Mouse (Mus musculus): ENCODE measurements around the gene Nsdhl. TPM values are rescaled to one million over a fixed set of nuclear protein-coding genes. Genes with fewer than 3 reads are reported as not detected.

Gene Nsdhl
- polyA plus RNA-seq, 1 experiment from 2014 or later: 55.8 TPM

- H3K27ac ChIP-seq (ENCODE audit: low read length): no peak overlapping the region
- ATAC-seq: no peak
- no peak overlapping the region for H3K9ac ChIP-seq (ENCODE audit: low read depth, low read length)
- no peak overlapping the region for H3K4me3 ChIP-seq (ENCODE audit: low read depth, low read length)
- no peaks in the 10 kb centered on the region for H3K9me3 ChIP-seq (replicated peaks; ENCODE audit: control insufficient read depth, low read length, poor library complexity, severe bottlenecking)
- no peak overlapping the region for H3K4me2 ChIP-seq (ENCODE audit: low read length)
- H3K4me1 ChIP-seq (ENCODE audit: control insufficient read depth, insufficient read depth, low read length): peaks cover 19% of the 10 kb centered on the region
- H3K27me3 ChIP-seq (ENCODE audit: control insufficient read depth, insufficient read depth, low read depth, low read length): no peaks in the 10 kb centered on the region
- H3K36me3 ChIP-seq (ENCODE audit: control insufficient read depth, insufficient read depth, low read length): no peaks in the 10 kb centered on the region
- WGBS: 85% methylated on average over 2 of the region's 2 CpGs
These were observed 3.0 kb downstream of the Nsdhl start for GRCm38 (mm10) chrX:72921391-72921790.

- ATAC-seq: no peak
- Histone ChIP-seq H3K9ac (ENCODE audit: low read depth, low read length) (no peak overlapping the region), H3K4me3 (ENCODE audit: low read depth, low read length) (no peak overlapping the region), H3K27ac (ENCODE audit: low read length) (no peak overlapping the region), H3K4me1 (ENCODE audit: control insufficient read depth, insufficient read depth, low read length) (no peaks in the 10 kb centered on the region), H3K4me2 (ENCODE audit: low read length) (no peak overlapping the region), H3K9me3 (replicated peaks; ENCODE audit: control insufficient read depth, low read length, poor library complexity, severe bottlenecking) (no peaks in the 10 kb centered on the region), H3K36me3 (ENCODE audit: control insufficient read depth, insufficient read depth, low read length) (peaks cover 4% of the 10 kb centered on the region; the same call in 1 of the 2 replicates), H3K27me3 (ENCODE audit: control insufficient read depth, insufficient read depth, low read depth, low read length) (no peaks in the 10 kb centered on the region)
- WGBS: 59% methylated on average over 4 of the region's 4 CpGs
These were observed 35.1 kb downstream of the Nsdhl start for GRCm38 (mm10) chrX:72953464-72953863.

- no peaks in the 10 kb centered on the region for H3K9me3 ChIP-seq (replicated peaks; ENCODE audit: control insufficient read depth, low read length, poor library complexity, severe bottlenecking)
- 91% methylated on average over 4 of the region's 4 CpGs for WGBS
- no peaks in the 10 kb centered on the region for H3K4me1 ChIP-seq (ENCODE audit: control insufficient read depth, insufficient read depth, low read length)
- no peak overlapping the region for H3K4me2 ChIP-seq (ENCODE audit: low read length)
- H3K4me3 ChIP-seq (ENCODE audit: low read depth, low read length): no peak overlapping the region
- H3K36me3 ChIP-seq (ENCODE audit: control insufficient read depth, insufficient read depth, low read length): peaks cover 4% of the 10 kb centered on the region; the same call in 1 of the 2 replicates
- H3K9ac ChIP-seq (ENCODE audit: low read depth, low read length): no peak overlapping the region
- H3K27ac ChIP-seq (ENCODE audit: low read length): no peak overlapping the region
- ATAC-seq: no peak
- H3K27me3 ChIP-seq (ENCODE audit: control insufficient read depth, insufficient read depth, low read depth, low read length): no peaks in the 10 kb centered on the region
These were observed 38.1 kb downstream of the Nsdhl start for GRCm38 (mm10) chrX:72956486-72956885.

- Histone ChIP-seq H3K4me2 (ENCODE audit: low read length) (no peak overlapping the region), H3K27me3 (ENCODE audit: control insufficient read depth, insufficient read depth, low read depth, low read length) (no peaks in the 10 kb centered on the region), H3K9me3 (replicated peaks; ENCODE audit: control insufficient read depth, low read length, poor library complexity, severe bottlenecking) (no peaks in the 10 kb centered on the region), H3K27ac (ENCODE audit: low read length) (no peak overlapping the region), H3K36me3 (ENCODE audit: control insufficient read depth, insufficient read depth, low read length) (peaks cover 6% of the 10 kb centered on the region), H3K4me3 (ENCODE audit: low read depth, low read length) (no peak overlapping the region), H3K9ac (ENCODE audit: low read depth, low read length) (no peak overlapping the region), H3K4me1 (ENCODE audit: control insufficient read depth, insufficient read depth, low read length) (no peaks in the 10 kb centered on the region)
- no peak for ATAC-seq
- 84% methylated on average over 4 of the region's 4 CpGs for WGBS
These were observed 42.1 kb downstream of the Nsdhl start for GRCm38 (mm10) chrX:72960431-72960830.

GRCm38 (mm10) chrX:72961511-72961910, 43.2 kb downstream of the Nsdhl start:
- Histone ChIP-seq H3K4me2 (ENCODE audit: low read length) (no peak overlapping the region), H3K4me1 (ENCODE audit: control insufficient read depth, insufficient read depth, low read length) (no peaks in the 10 kb centered on the region), H3K27me3 (ENCODE audit: control insufficient read depth, insufficient read depth, low read depth, low read length) (no peaks in the 10 kb centered on the region), H3K9me3 (replicated peaks; ENCODE audit: control insufficient read depth, low read length, poor library complexity, severe bottlenecking) (no peaks in the 10 kb centered on the region), H3K27ac (ENCODE audit: low read length) (no peak overlapping the region), H3K9ac (ENCODE audit: low read depth, low read length) (no peak overlapping the region), H3K4me3 (ENCODE audit: low read depth, low read length) (no peak overlapping the region), H3K36me3 (ENCODE audit: control insufficient read depth, insufficient read depth, low read length) (peaks cover 6% of the 10 kb centered on the region)
- WGBS: 81% methylated on average over 3 of the region's 3 CpGs
- ATAC-seq: no peak

- Histone ChIP-seq H3K36me3 (ENCODE audit: control insufficient read depth, insufficient read depth, low read length) (peaks cover 6% of the 10 kb centered on the region), H3K4me3 (ENCODE audit: low read depth, low read length) (no peak overlapping the region), H3K27me3 (ENCODE audit: control insufficient read depth, insufficient read depth, low read depth, low read length) (no peaks in the 10 kb centered on the region), H3K27ac (ENCODE audit: low read length) (no peak overlapping the region), H3K9ac (ENCODE audit: low read depth, low read length) (no peak overlapping the region), H3K4me1 (ENCODE audit: control insufficient read depth, insufficient read depth, low read length) (no peaks in the 10 kb centered on the region), H3K9me3 (replicated peaks; ENCODE audit: control insufficient read depth, low read length, poor library complexity, severe bottlenecking) (no peaks in the 10 kb centered on the region), H3K4me2 (ENCODE audit: low read length) (no peak overlapping the region)
- WGBS: 81% methylated on average over 3 of the region's 3 CpGs
- no peak for ATAC-seq
These were observed 44.4 kb downstream of the Nsdhl start for GRCm38 (mm10) chrX:72962743-72963142.

- Histone ChIP-seq H3K4me3 (ENCODE audit: low read depth, low read length) (no peak overlapping the region), H3K9ac (ENCODE audit: low read depth, low read length) (no peak overlapping the region), H3K4me2 (ENCODE audit: low read length) (no peak overlapping the region), H3K4me1 (ENCODE audit: control insufficient read depth, insufficient read depth, low read length) (no peaks in the 10 kb centered on the region), H3K36me3 (ENCODE audit: control insufficient read depth, insufficient read depth, low read length) (no peaks in the 10 kb centered on the region), H3K9me3 (replicated peaks; ENCODE audit: control insufficient read depth, low read length, poor library complexity, severe bottlenecking) (no peaks in the 10 kb centered on the region), H3K27ac (ENCODE audit: low read length) (no peak overlapping the region), H3K27me3 (ENCODE audit: control insufficient read depth, insufficient read depth, low read depth, low read length) (no peaks in the 10 kb centered on the region)
- ATAC-seq: no peak
- 49% methylated on average over 6 of the region's 6 CpGs for WGBS
These were observed 64.5 kb downstream of the Nsdhl start for GRCm38 (mm10) chrX:72982831-72983230.

- 94% methylated on average over 2 of the region's 2 CpGs for WGBS
- H3K27me3 ChIP-seq (ENCODE audit: control insufficient read depth, insufficient read depth, low read depth, low read length): no peaks in the 10 kb centered on the region
- H3K9me3 ChIP-seq (replicated peaks; ENCODE audit: control insufficient read depth, low read length, poor library complexity, severe bottlenecking): no peaks in the 10 kb centered on the region
- no peak for ATAC-seq
- H3K4me2 ChIP-seq (ENCODE audit: low read length): no peak overlapping the region
- H3K27ac ChIP-seq (ENCODE audit: low read length): no peak overlapping the region
- no peaks in the 10 kb centered on the region for H3K4me1 ChIP-seq (ENCODE audit: control insufficient read depth, insufficient read depth, low read length)
- H3K9ac ChIP-seq (ENCODE audit: low read depth, low read length): no peak overlapping the region
- no peaks in the 10 kb centered on the region for H3K36me3 ChIP-seq (ENCODE audit: control insufficient read depth, insufficient read depth, low read length)
- no peak overlapping the region for H3K4me3 ChIP-seq (ENCODE audit: low read depth, low read length)
These were observed 67.2 kb downstream of the Nsdhl start for GRCm38 (mm10) chrX:72985607-72986006.

- peak; percentile 72 for ATAC-seq
- peak within 1 kb of the TSS; percentile 26 for H3K4me3 ChIP-seq (ENCODE audit: low read depth, low read length)
- no peaks in the 10 kb centered on the region for H3K4me1 ChIP-seq (ENCODE audit: control insufficient read depth, insufficient read depth, low read length)
- 25% methylated on average over 21 of the region's 45 CpGs for WGBS
- H3K27me3 ChIP-seq (ENCODE audit: control insufficient read depth, insufficient read depth, low read depth, low read length): no peaks in the 10 kb centered on the region
- no peak within 1 kb of the TSS for H3K9ac ChIP-seq (ENCODE audit: low read depth, low read length)
- H3K36me3 ChIP-seq (ENCODE audit: control insufficient read depth, insufficient read depth, low read length): no peaks in the 10 kb centered on the region
- H3K27ac ChIP-seq (ENCODE audit: low read length): no peak within 1 kb of the TSS
- H3K4me2 ChIP-seq (ENCODE audit: low read length): peak within 1 kb of the TSS; percentile 48
- no peaks in the 10 kb centered on the region for H3K9me3 ChIP-seq (replicated peaks; ENCODE audit: control insufficient read depth, low read length, poor library complexity, severe bottlenecking)
These were observed 68.6 kb downstream of the Nsdhl start, which contains the start of gene Zfp185 for GRCm38 (mm10) chrX:72986841-72987519. Gene Zfp185, plus strand, starts transcription at chrX:72987339.
